Mouse (Mus musculus) heart, postnatal 0 days (tissue): ENCODE measurements at regions not wholly inside any gene's neighbourhood (a gene's known extent, or its start where the extent isn't known, plus 50 kb on each side); places are given as distances from the start of the nearest gene placed in this dataset.

Experiments used
- CTCF ChIP-seq: IDR thresholded peaks from 2 replicates; pipeline ENCODE4 v1.5.1; 2016; ENCODE audit warnings: antibody characterized with exemption, control low read depth, low read depth
- EP300 ChIP-seq: IDR thresholded peaks from 2 replicates; pipeline ENCODE4 v1.6.1; 2016; ENCODE audit warnings: antibody characterized with exemption, low read depth

DNA sequence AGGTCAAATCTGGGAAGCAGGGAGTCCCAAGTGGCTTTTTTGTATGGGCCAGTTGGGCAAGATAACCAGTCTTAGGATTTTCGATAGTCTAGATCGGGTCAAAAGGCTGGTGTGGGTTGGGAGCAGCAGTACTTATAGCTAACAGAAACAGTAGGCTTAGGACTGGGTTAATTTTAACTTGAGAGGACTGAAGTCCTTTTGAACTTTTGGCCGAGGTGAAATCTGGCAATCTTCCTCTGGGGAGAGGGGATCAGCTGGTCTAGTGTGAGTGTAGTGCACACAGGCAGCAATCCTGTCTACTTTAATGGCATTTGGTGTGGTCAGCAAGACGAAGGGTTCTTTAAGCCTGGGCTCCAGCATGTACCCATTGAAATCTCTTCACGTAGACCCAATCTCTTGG, 194.7 kb downstream of the Tex13c3 start:
- TF ChIP-seq CTCF = no peak
- no peak for TF ChIP-seq EP300
